Mouse (Mus musculus): Measurements from ENCODE around the gene Aldh3a2. TPM values are rescaled to one million over a fixed set of nuclear protein-coding genes. Genes with fewer than 3 reads are reported as not detected.
"Not testable (repeated sequence)": the region's sequence is repeated elsewhere in the genome, so short reads cannot be mapped to it uniquely, and the experiment has no call there.

Aldh3a2 gene
- total RNA-seq, 2 experiments from 2014 or later, result 32.0 to 39.0 TPM

- peak in 1 of 2 experiments; percentile 25 for DNase-seq
Observed at GRCm38 (mm10) chr11:61212102-61212501, 55.2 kb downstream of the Aldh3a2 start.

DNA sequence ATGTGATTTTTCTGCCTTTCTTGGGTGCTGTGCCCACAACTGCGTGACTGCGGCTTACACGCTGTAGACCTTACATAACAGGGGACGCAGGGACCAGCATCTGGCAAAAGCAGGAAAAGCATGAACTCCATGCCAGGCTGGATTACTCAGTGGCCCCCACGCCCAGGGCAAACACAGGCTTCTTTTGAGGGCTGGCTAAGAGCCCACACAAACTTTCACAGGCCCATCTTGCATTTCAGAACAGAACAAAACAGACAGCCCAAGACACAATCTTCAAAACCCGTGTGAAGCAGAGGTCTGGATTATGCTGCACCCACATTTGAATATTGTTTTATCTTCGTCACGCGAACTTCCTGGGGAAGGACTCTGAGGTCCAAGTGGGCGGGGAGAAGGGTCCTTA, 58.9 kb downstream of the Aldh3a2 start:
- DNase-seq, result peak; percentile 52 to 54

DNA sequence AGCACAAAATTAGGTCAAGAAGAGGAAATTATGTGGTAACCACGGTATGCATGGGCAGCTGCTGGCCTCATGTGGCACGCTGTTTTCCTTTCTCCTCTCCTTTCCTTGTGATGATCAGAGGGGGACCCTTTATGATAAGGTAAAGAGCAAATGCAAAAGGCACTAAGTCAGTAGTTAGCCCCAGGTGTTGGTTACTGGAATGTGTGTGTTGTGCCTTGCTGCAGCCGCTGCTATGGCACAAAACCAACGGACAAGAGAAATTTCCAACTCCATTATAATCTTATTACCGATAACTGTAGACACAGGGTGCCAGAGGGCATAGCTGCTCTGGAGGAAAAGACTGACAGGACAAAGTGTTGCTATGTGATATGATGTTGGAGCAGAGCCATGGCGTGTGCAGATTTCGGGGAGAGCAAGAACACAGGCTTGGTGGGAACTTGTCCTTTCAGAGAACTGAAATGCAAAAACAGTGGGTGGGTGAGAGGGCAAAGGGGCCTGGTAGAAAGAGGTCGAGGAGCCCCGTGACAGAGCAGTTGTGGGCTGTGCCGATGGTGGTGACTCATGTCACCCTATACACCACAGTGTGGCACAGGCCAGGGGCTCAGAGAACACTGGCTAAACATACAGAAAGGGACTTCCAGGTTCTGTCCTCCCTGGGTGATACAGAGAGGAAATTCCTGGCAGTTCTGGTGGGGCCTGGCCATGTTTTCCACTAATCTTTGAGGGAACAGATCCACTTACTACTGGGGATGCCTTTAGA, 59.6 kb downstream of the Aldh3a2 start, which contains the start of gene Aldh3a1:
TSS of gene Aldh3a1 (plus strand) at position 51 of the 760 bp plus-strand sequence.
- DNase-seq, result peak; percentile 20 to 30

- DNase-seq, result peak in 1 of 2 experiments; percentile 24
Observed at GRCm38 (mm10) chr11:61206136-61206535, 61.1 kb downstream of the Aldh3a2 start.

DNA sequence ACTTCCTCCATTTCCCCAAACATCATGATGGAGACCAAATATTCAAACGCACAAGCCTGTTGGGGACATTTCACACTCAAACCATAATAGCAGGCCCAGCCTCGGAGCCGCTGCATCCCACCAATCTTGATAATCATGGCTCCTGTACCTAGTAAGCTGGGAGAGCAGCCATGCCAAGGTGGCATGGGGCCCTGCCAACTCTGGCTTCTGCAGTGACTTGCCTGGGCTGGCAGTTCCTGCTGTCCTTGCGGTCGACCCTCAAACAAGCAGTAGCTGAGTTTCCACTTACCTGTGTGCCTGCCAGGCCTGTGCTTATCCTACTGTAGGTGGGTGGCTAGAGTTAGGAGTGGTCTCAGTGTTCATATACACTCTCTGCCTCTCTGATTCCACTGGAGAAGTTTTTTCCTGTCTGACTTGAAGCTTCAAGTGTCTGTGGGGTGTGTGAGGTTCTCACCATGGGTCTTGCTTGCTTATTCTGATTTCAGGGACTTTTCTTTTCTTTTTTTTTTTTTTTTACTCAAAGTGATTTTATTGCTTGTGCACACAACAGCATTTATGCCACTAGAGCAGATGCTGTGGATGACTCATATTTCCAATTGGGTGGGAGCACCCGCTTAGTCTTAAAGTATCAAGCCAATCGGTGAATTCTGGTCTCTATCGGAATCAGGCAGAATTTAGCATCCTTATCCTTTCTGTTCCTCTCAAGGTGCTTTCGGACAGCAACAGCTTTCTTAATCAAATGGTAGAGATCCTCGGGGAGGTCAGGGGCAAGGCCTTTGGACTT, 61.9 kb downstream of the Aldh3a2 start:
- DNase-seq, result peak; percentile 22 to 35

DNA sequence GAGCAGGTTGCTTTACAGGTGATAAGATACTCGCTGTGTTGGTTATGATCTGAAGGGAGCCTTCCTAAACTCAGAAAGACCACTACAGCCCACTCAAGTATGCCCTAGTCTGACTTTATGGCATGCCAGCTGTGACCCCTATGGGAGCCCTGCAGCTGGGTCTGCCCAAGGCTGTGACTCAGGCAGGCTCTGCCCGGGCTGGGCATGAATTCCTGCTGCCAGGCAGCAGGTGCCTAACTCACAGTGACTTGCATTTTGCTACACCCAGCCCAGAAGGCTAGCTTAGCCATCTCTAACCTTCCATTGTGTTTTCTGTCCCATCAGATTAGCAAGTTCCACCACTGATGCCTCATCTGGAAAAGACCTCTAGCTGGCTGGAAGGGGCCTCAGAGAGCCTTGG, 64.5 kb downstream of the Aldh3a2 start:
- no peak for DNase-seq

GRCm38 (mm10) chr11:61202186-61202585, 65.1 kb downstream of the Aldh3a2 start:
- DNase-seq, result no peak

DNA sequence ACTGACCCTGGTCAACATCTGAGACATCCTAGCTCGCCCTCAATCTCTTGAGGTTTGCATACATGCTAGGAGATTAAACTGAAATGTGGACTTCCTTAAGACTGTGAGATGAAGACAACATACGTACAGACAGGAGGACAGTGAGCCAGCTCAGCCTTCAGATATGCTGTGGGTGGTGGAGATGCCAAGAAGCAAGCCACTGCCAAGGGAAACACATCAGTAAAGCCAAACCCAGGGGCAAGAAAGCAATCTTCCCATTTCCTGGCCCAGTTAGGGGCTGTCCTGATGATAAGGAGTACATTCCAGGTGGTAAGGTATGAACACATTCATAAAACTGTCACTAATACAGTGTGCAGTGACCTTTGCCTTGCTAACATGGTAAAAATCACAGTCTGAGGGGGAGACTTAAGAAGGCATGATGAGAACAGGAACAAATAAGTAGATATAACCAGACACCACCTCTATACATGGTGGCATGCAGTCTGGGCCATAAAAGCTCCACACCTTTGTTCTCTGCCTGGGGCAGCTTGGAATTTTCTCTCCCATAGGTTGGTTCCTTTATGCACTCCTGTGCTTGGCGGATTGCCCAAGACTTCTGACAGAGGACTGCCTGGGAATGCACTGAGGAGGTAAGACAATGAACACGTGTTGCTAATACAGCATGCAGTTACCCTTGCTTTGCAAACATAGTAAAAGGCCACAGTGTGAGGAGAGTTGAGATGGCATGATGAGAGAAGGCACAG, 67.5 kb downstream of the Aldh3a2 start:
- no peak for DNase-seq

GRCm38 (mm10) chr11:61197935-61198334, 69.3 kb downstream of the Aldh3a2 start:
- no peak for DNase-seq

DNA sequence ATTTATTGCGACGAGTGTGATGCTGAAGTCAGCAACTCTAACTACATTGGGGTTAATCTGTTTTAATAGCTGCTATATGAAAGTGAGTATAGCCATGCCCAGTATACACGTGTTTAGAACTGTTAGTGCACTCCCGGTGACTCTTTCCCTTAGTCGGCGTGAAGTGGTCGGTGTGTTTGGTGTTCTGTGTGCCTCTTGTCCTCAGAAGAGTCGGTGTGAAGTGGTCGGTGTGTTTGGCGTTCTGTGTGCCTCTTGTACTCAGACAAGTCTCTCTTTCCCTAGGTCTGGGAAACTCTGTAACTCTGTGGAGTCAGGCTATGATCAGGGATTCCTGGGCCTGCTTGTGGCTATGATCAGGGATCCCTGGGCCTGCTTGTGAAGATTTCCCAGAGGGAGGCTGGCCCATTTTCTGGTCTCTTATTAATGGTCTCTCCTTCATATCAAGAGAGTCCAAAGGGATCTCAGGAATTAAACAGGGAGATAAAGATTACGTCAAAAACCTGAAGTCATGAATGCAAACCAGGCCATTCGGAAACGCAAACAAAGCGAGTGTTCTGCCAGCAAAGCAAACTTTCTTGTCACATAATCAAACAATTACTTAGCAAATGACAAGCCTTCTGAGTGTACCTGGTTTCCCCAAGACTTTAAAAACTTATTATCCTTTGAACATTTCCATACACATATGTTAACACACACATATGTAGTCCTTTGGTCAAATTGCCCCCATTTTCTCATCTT, 70.5 kb downstream of the Aldh3a2 start:
- no peak for DNase-seq

- peak; percentile 82 to 93 for DNase-seq
Observed at GRCm38 (mm10) chr11:61193392-61193791, 73.9 kb downstream of the Aldh3a2 start.

DNA sequence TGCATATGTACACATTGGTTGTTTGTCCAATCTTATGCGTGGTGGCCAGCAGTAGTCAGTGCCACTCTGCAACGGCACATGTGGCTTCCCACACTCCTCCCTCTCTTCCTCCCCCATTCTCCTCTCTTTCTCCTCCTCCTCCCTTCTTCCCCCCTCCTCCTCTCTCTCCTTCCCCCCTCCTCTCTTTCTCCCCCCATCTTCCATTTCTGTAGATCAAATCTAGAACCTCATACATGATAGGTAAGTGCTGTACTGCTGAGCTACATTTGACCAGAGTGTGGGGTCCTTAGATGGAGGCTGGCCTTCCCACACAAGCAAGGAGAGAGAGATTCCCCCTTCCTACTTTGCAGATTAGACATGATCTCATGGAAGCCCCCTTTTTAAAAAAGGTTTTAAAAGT, 74.5 kb downstream of the Aldh3a2 start:
- DNase-seq, result no peak

DNA sequence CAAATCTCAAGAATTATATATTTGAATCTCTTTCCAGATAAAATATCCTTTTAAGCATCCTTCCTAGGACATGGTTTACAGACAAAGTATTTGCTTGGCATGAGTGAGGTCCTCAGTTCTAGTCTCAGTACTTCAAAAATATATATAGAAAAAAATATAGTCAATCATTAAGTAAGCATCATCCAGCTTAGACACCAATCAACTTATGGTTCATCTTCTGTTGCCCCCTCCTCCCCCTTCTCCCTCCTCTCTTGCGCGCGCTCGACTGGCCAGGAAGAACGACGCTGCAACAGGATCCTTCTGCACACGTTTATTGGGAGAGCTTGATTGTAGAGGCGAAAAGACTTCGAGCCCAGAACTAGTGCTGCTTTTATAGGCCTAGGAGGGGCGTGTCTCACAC, 75.1 kb downstream of the Aldh3a2 start:
- not testable (repeated sequence) for DNase-seq

GRCm38 (mm10) chr11:61190776-61191175, 76.5 kb downstream of the Aldh3a2 start:
- no peak for DNase-seq

DNA sequence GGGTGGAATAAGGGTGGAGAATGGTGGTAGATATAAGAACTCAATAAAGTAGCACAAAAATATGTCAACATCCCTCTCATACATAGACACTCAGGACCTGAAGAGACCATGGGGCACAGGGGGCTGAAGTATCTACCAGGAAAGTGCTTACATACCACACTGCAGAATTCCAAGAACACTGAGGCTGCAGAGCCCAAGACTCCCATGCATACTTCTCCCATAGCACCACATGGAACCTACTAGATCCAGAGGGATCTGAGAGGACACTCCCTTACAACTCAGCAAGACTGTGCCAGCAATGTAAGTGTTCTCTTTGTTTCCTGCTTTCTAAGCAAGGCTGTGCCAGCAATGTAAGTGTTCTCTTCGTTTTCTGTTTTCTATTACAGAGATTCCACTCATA, 83.4 kb downstream of the Aldh3a2 start:
- DNase-seq, result no peak

DNA sequence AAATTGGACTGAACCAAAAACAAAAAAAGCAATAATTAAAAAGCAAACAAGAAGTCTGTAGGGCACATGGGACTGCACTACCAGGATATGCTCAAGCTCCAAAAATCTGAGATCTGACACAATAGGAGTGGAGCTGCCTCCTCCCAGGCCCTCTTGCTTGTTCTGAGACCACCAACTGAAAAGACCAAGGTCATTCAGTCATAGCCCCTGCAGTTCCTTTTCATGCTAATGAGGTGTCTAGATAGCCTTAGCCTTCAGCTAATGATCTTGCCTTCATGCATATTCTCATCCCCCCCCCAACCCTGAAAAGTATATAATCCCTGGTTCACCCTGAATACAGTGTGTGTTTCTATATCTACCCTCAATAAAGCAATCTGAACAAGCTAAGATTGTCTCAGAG, 85.6 kb downstream of the Aldh3a2 start:
- DNase-seq, result no peak

GRCm38 (mm10) chr11:61180361-61180760, 86.9 kb downstream of the Aldh3a2 start:
- DNase-seq, result no peak

- no peak for DNase-seq
Observed at GRCm38 (mm10) chr11:61176321-61176720, 90.9 kb downstream of the Aldh3a2 start.

GRCm38 (mm10) chr11:61175778-61176177, 91.5 kb downstream of the Aldh3a2 start:
- no peak for DNase-seq

GRCm38 (mm10) chr11:61174821-61175658, 92.2 kb downstream of the Aldh3a2 start, which contains the start of gene Usp22:
TSS of gene Usp22 (minus strand) at chr11:61175055.
- DNase-seq, result peak; percentile 99 to 100

DNA sequence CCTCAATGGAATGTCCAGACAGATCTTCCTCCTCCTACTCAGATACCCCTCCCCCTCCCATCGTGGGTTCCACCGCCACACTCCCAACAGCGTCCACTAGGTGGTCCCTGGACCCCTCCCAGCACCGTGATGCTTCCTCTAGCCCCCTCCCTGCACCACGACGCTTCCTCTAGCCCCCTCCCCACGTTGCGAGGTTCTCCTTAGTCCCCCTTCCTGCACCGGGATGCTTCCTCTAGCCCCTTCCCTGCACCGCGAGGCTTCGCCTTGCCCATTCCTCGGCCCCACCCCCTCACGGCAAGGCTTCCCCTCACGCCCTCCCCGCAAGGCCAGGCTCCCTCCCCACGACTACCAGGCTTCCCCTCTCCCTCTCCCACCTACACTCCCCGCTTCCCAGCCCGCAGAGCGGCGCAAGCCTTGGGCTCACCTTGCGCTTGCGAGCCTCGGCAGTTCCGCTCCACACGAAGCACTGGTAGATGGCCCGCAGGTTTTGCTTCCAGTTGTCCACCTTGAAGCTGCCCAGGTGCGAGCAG, 92.9 kb downstream of the Aldh3a2 start:
- DNase-seq, result peak in 1 of 2 experiments; percentile 60
